Mouse (Mus musculus) 3T3-L1 (cell line): ENCODE data around the gene Mapk13.

Experiments used
- DNase-seq: peaks from one replicate; pipeline ENCODE4 v3.0.0-alpha.2; 2015; ENCODE audit warnings: low read depth, low spot score

Gene Mapk13

DNA sequence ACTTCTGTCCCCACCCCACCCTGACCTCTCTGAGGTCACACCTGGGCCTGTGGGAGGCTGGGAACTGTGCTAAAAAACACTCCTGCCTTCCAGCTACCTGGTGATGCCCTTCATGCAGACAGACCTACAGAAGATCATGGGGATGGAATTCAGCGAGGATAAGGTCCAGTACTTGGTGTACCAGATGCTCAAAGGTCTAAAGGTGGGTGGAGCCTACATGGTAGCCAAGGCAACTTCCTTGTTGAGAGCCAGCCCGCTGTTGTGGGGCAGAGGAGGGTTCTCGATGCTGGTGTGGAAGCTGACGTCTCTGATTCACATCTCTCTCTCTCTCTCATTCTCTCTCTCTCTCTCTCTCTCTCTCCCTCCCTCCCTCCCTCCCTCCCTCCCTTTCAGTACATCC lies 6.1 kb downstream of the Mapk13 start:
- DNase-seq, result no peak

DNA sequence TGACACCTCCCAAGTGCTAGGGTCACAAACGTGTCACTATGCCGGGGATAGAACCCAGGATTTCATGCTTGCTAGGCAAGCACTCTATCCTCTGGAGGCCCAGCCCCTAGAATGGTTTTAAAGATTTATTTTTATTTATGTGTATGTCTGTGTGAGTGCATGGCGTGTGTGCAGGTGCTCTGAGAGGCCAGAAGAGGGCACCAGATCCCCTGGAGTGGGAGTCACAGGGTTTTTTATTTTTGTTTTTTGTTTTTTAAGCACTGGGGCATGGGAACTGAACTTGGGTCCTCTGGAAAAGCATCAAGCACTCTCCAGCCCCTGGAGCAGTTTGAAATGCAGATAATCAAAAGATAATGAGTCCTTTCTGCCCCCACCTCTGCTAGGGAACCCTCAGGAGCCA lies 7.7 kb downstream of the Mapk13 start:
- peak; percentile 31 for DNase-seq

DNA sequence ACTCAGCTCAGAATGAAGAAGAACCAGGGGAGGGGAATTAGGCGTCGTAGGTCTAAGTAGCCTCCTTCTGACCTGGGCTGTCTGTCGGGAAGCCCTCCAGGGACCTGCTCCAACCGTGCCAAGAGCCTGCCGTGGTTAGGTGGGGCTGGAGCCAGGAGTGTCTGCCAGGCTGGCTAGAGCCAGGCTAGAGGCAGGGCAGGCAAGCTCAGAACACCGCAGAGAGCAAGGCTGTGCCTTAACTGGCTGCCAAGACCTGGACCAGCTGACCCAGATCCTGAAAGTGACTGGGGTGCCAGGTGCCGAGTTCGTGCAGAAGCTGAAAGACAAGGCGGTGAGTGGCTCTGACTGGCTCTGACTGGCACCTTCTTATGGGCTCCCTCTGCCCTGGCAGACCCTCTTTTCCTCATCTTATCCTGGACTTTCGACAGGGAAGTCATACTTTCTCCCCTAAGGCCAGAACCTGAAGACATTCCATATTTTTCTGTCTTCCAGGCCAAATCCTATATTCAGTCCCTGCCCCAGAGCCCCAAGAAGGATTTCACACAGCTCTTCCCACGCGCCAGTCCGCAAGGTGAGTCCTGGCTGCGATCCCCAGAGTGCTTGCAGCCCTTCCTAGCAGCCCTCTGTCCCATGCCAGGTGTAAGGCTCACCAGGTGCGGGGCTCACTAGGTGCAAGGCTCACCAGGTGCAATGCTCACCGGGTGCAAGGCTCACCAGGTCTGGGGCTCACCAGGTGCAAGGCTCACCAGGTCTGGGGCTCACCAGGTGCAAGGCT lies 8.3 kb downstream of the Mapk13 start:
- DNase-seq, result peak; percentile 18

DNA sequence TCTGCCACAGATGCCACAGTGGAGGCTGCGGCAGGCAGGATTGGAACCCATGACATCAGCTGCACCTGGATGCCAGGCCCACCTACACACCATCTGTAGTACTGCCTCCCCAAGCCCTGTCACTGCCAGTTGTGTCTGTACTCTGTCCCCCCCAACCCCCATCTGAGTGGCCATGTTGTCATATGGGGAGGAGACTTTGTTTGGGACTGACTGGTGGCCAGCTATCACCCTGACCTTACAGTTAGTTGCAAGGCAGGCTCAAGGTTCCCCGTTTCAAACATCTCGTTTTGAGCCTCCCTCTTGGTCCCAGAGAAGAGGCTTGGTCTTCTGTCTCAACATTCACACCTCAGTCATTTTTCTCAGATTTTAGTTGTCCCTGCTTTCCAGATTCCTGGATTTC lies 10.6 kb downstream of the Mapk13 start:
- no peak for DNase-seq

DNA sequence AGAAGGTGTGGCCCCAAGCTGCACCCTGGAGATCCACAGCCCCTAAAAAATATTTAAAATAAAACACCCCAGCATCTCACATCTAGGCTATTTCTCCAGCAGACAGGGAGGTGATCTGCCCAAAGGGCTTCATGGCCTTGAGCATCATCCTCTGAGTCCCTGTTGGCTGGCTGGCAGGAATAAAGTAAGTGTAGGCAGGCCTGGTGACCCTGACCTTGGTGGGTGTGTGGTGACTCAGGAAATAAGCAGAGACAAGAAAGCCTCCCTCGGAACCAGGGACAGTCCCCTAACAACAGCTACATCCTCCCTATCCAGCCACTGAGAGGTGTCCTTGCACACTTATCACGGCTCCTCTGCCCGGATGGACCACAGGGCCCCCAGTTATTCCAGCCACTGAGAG lies 11.7 kb downstream of the Mapk13 start:
- DNase-seq, result no peak

DNA sequence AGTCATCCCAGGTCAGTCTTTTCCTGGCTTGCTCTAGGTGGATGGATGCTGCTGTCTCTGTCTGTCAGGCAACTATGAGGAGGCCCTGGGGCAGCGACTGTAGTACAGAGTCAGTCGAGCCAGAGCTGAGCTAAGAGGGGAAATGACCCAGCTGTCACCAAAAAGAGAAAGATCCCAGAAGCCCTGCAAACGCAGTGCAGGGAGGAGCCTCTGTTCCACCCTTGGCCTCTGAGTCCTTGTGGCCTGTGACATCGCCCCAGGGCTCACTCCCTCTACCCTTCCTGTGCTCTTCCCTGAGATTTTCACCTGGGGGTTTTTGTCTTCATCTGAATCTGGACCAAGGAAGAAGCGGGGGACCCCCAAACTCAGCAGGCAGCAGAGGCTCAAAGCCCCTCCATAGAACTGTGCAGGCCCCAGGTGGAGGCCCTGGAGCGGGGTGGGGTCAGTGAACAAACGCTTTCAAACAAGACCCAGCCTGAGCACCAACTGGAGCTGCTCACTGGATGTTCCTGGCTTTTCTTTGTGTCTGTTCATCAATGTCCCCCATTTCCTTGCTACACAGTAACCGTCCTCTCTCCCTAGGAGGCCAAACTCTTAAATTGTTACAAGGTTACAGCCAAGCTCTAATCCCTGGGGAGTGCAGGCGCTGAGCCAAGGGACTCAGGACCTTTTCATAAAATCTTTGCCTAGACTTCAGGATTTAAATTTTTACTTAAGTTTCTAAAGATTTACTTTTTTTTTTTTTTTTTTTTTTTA lies 12.4 kb downstream of the Mapk13 start:
- DNase-seq, result no peak

DNA sequence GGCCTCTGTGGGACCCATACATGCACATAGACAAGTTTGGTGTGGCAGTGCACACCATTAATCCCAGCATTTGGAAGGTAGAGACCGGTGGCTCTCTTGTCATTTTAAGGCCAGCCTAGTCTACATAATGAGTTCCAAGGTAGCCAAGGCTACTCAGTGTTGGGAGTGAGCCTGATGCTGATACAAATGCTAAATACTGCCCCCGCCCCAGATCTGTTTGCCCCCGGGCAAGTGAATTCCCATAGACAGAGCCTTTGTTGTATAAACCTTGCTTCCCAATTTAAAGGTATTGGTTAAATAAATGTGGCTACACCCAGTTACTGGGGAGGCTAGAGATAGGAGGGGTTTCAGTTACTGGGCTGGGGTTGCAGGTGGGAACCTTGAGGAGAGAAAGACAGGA lies 15.9 kb downstream of the Mapk13 start:
- no peak for DNase-seq

DNA sequence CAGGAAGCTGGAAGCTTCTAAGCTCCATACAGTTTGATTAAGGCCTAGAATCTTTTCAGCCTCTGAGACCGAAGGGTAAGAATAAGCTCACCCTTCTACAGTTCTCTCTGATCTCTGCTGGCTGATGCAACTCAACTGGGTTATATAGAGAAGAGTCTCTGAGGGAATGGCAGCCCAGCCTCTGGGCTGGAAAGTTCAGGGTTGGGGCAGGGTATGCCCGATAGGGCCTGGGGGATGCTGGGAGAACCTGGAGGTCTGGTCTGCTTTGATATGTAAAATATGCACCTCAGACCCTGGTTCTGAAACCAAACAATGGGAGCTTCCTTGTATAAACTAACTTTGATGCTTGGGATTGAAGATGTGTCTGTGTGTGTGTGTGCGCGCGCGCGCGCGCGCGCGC lies 18.4 kb downstream of the Mapk13 start:
- no peak for DNase-seq

DNA sequence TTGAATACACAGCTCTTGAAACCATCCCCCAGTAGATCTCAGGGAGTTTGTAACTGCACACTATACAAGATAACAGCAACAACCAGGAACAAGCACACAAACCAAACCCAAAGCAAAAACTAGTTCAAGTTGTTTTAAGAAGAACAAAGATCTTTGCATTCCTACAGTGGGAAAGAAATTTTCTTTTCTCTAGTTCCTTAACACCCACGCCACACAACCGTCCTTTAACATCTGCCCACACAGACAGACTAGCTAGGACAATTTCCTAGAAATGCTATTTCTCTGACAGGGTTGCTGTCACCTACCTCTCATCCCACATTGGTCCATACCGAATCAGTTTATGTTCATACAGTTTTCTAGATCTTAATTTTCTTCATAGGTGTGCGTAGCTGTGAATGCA lies 27.9 kb downstream of the Mapk13 start:
- no peak for DNase-seq

DNA sequence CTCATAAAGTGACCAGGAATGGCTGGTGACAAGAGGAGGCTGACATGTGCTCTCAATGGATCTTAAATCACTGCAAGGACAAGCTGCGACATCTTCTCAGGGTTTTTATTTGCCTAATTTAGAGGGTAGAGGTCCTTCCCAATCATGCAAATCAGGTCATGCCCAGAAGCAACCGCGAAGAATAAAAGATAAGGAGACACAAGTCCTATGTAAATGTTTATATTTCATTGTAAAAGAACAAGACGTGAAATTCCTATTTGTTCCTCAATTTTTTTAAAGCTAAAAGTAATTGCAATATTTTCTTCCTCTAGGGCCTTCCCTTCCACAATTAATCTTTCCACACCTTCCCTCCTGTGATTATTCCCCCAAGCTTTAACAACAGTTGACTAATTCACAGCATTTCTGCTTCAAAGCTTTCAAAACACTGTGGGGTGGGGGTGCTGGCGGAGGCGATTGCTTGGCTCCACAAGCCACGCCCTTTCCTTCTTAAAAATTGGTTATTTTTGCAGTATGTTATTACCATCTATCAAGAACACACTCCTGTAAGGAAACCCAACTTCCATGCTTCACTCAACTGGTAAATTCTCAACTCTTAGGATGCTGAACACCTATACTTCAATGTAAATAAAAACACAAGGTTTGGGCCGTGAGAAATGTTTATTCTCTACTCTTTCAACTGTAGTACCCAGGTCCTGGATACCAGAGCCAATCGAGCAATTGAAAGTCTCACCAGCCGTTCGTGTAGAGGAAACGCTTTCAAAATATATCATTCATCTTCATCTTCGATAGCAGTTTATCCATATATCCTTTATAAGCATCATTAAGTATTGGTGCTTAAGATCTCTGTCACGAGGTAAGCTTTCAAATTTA lies 30.4 kb downstream of the Mapk13 start:
- DNase-seq, result no peak

DNA sequence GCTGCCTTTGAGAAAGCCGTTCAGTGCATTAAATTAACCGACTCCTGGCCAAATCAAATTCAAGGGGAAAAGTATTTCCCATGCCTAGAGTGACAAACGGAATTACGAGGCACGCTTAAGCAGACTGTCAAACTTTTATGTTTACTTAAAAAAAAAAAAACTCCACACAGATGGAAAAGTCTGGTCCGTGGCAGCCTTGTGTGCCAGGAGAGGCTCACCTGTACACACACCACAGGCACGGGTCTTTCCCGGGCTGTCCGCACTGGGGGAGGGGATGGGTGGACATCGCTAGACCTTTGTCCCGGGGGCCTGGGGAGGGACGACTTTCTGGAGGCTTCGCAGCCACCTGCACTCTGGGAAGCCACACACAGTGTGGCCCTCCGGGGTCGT lies 31.2 kb downstream of the Mapk13 start:
- DNase-seq, result peak; percentile 27

DNA sequence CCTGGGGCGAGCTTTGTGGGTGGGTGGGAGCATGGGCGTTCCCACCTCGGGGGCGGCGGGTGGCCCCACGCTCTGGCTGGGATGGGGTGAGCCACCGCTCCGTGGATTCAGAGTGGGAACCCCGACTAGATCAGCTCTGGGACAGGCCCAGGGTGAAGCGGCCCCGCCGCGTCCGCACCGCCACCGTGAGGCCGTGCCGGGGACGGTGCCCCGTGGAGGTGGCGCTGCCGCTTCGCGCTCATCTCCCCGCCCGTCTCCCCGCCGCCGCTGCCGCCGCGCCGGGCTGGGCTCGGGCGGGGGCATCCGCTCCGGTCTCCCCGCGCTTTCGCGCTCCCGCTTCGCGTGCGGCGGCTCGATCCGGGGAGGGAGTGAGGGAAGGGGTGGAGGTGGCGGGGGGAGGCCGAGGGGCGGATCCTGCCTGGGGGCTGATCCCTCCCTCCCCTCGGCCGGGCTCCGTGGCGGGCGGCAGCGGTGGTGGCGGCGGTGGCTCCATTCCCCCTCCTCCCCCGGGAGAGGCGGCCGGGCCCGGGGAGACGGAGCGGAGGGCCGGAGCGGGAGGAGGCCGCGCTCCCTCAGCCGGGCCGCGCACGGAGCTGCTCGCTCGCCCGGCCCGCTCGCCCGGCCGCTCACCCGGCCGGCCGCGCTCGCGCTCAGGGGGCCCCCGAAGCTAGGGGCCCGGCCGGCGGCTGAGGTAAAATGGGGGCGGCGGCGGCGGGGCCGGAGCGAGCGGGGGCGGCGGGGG lies 31.7 kb downstream of the Mapk13 start, which contains the start of gene Brpf3:
Gene Brpf3 (plus strand): TSS at position 420 of the 742 bp plus-strand sequence.
- DNase-seq, result peak; percentile 58

DNA sequence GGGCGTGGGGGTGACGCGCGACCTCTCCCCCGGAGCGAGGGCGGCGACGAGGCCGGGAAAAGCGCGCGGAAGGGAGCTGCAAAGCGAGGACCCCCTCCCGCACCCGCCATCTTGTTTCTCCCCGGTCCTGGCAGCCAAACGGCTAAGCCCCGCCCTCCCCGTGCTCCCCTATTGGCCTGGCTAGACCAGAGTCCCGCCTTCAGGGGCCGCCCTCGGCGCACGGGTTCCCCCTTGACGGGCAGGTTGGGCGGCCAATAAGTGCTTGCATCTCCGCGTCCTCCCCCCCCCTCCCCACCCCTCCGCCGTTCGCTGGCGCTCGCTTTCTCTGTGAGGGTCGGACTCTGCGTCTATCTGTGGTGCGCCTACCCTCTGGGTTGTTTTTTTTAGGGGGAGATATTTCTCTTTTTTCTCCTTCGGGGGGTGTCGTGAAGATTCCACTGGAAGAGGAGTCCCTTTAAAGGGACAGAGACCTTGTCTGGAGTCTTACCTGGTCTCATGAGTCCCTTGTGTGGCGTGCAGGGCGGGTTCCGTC lies 32.4 kb downstream of the Mapk13 start:
- peak; percentile 98 for DNase-seq

DNA sequence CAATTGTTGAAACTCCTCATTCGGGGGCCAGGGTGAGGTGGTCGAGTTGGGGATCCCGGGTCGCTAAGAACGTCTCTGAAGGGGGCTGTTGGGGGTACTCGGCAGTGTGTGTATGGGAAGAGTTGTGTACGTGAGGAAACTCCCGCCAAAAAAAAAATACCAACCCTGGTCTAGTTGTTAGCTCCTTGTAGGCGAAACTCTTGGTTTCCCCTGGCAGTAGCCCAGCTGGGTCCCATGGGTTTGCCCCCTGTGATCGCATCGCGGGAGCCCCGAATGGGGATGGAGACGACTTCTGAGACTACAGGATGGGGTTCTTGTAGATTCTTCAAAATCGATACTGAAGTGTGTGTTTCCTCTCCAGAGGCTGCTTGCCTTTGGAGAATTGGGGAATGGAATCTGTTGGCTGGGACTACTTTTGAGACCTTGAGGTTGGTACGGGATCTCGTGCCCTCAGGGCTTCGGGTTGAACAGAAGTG lies 32.9 kb downstream of the Mapk13 start:
- DNase-seq, result peak; percentile 68

DNA sequence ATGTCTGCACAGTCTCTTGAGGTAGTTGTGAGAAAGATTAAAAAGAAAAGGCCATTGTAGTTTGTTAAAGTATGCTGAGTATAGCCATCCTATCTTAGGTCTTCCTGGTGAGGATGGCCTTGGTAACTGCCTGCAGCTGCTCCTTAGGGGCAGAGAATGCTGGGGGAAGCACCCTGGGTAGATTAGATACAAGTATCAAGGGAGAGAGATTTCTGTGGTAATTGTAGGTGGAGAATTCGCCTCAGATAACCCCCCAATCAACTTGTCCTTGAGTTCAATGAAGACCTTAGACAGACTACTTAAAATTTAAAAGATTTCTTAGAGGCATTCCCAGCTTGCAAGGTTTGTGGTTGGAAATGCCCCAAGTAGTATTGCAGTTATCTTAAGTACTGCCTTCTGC lies 34.2 kb downstream of the Mapk13 start:
- DNase-seq, result no peak

DNA sequence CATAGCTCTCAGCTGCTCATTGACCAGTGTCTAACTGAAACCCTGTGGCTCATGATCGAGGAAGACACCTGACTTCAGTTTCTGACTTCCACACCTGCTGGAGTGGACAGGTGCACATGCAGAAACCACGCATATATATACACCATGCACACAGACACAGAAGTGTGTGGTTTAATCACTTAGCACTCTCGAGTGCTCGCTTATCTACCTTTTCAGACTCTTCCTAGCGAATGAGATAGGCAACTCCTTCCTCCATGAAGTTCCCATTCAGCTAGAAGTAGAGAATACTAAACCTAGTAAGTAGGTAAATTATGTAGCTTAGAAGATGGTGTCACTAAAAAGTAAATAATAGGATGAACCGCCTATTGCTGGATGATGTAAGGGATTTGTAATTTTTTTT lies 35.9 kb downstream of the Mapk13 start:
- no peak for DNase-seq

DNA sequence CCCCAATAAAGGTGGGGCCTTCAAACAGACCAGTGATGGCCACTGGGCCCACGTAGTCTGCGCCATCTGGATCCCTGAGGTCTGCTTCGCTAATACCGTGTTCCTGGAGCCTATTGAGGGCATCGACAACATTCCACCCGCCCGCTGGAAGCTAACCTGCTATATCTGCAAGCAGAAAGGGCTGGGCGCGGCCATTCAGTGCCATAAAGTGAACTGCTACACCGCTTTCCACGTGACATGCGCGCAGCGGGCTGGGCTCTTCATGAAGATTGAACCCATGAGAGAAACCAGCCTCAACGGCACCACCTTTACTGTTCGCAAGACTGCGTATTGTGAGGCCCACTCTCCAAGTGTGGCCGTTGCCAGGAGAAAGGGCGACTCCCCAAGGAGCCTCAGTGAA lies 37.7 kb downstream of the Mapk13 start:
- DNase-seq, result no peak

DNA sequence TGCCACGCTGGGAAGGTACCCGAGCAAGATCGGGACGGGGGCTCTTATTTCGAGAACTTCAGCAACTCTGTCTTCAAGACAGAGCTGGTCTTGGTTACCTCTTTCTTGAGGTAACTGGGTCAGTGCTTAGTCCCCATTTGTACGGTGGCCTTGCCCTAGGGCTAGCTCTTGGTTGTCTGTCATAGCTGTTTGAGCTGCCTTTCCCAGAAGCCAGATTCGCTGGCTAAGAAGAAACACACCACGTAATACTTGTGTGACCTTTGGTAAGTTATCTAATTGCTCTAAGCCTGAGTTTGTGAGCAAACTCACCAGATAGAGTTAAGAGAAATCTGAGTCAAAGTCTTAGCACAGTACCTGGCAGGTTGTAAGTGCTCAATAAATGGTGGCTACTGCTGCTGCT lies 39.6 kb downstream of the Mapk13 start:
- DNase-seq, result no peak

DNA sequence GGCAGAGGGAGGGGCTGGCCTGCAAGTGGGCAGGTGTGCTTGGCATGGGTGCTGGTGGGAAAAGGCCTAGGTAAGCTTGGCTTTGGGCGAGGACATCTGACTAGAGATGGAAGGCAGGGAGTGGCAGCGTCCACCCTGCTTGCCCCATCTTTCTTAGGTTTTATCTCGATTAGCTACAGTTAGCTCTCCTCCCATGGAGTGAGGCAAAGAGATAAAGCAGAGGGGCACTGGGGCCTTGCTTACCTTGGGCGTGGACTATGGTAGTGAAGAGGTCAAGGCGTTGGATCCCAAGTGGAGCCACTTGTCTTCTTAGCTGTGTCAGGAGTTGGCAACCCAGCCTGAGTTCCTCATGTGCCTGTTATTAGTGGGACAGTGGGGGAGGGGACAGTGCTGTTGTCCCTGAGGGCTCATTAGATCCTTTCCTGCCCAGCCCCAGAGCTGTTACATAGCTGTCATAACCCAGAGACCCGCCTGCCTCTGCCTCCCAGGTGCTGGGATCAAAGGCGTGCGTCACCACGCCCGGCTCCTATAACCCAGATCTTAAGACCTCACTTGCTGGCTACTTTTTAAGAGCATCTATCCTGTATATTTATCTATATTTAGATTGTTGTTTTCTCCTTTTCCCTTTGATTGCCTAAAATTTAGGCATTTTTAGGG lies 40.2 kb downstream of the Mapk13 start:
- DNase-seq, result no peak

DNA sequence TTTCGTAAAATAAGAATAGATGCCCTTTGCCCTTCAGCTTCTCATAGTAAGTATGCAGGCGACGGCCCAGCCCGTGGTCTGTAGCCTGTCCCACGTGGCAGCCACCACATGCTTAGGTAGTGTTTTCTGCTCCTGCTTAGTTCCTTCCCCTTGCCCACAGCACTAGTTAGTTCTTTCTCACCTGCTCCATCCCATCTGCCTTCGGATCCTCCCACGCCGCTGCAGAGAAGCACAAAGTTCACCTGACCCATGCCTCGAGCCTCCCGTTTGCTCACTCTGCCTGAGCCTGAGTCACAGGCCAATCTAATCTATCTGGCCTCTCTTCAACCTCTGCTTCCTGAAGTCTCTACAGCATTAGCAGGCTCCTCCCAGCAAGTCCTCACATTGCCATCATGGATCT lies 43.2 kb downstream of the Mapk13 start:
- no peak for DNase-seq
